Mouse (Mus musculus): ENCODE measurements at regions not wholly inside any gene's neighbourhood (a gene's known extent, or its start where the extent isn't known, plus 50 kb on each side); places are given as distances from the start of the nearest gene placed in this dataset.

GRCm38 (mm10) chr10:125768281-125768680 lies 197.7 kb upstream of the Lrig3 start:
- in situ Hi-C loops (cut with MboI; ENCODE audit: low pct_ligation_motif_present, low pct_unique_long_range_greater_than_20kb, low sequenced_read_pairs) = no loop called here
- no peak for DNase-seq (ENCODE audit: extremely low read depth)
- no peak overlapping the region for H3K4me3 ChIP-seq (replicated peaks in 1 of 3; ENCODE audit: low read depth in 2 of 3, low read length in 2 of 3, poor library complexity in 1 of 3)
- H3K36me3 ChIP-seq (replicated peaks in 1 of 2; ENCODE audit: control insufficient read depth in 1 of 2, insufficient read depth in 1 of 2, low read length in 1 of 2) = no peaks in the 10 kb centered on the region
- no peak overlapping the region for H3K4me2 ChIP-seq (ENCODE audit: insufficient read depth, low read depth, poor library complexity, severe bottlenecking)
- no peaks in the 10 kb centered on the region for H3K27me3 ChIP-seq (replicated peaks)
- H3K9me3 ChIP-seq (replicated peaks; ENCODE audit: low read length) = peaks cover 72% of the 10 kb centered on the region
- H3K27ac ChIP-seq (ENCODE audit: insufficient read depth, low read depth) = no peak overlapping the region
- no peaks in the 10 kb centered on the region for H3K79me2 ChIP-seq (replicated peaks; ENCODE audit: control insufficient read depth, extremely low read depth, insufficient read depth, poor library complexity, severe bottlenecking)
- no peak overlapping the region for H3K9ac ChIP-seq (ENCODE audit: insufficient read depth, low read depth)
- TF ChIP-seq CHD1 (IDR thresholded peaks at IDR 0.05; ENCODE audit: low read depth, low read length) (no peak), ZKSCAN1 (IDR thresholded peaks at IDR 0.05; ENCODE audit: borderline replicate concordance, low read depth, low read length) (no peak), BHLHE40 (IDR thresholded peaks at IDR 0.05; ENCODE audit: low read depth, low read length) (no peak), ZNF384 (IDR thresholded peaks at IDR 0.05; ENCODE audit: low read depth, low read length) (no peak)
- H3K4me1 ChIP-seq (ENCODE audit: control insufficient read depth in 1 of 2, insufficient read depth in 2 of 2) = no peaks in the 10 kb centered on the region
- dilution Hi-C loops (cut with MboI; ENCODE audit: extremely low pct_ligation_motif_present, extremely low pct_unique_long_range_greater_than_20kb, low sequenced_read_pairs) = no loop called here

- dilution Hi-C loops (cut with MboI; ENCODE audit: extremely low pct_ligation_motif_present, extremely low pct_unique_long_range_greater_than_20kb, low sequenced_read_pairs) (no loop called here), in situ Hi-C loops (cut with MboI; ENCODE audit: low pct_ligation_motif_present, low pct_unique_long_range_greater_than_20kb, low sequenced_read_pairs) (no loop called here)
- Histone ChIP-seq H3K4me3 (replicated peaks in 1 of 3; ENCODE audit: low read depth in 2 of 3, low read length in 2 of 3, poor library complexity in 1 of 3) (no peak overlapping the region), H3K4me1 (ENCODE audit: control insufficient read depth in 1 of 2, insufficient read depth in 2 of 2) (no peaks in the 10 kb centered on the region), H3K27ac (ENCODE audit: insufficient read depth, low read depth) (no peak overlapping the region), H3K27me3 (replicated peaks) (no peaks in the 10 kb centered on the region), H3K36me3 (replicated peaks in 1 of 2; ENCODE audit: control insufficient read depth in 1 of 2, insufficient read depth in 1 of 2, low read length in 1 of 2) (no peaks in the 10 kb centered on the region), H3K9me3 (replicated peaks; ENCODE audit: low read length) (peaks cover 74% of the 10 kb centered on the region), H3K4me2 (ENCODE audit: insufficient read depth, low read depth, poor library complexity, severe bottlenecking) (no peak overlapping the region), H3K79me2 (replicated peaks; ENCODE audit: control insufficient read depth, extremely low read depth, insufficient read depth, poor library complexity, severe bottlenecking) (no peaks in the 10 kb centered on the region), H3K9ac (ENCODE audit: insufficient read depth, low read depth) (no peak overlapping the region)
- no peak for DNase-seq (ENCODE audit: extremely low read depth)
- TF ChIP-seq GABPA (IDR thresholded peaks at IDR 0.05; ENCODE audit: insufficient replicate concordance, low read depth, low read length) = no peak
- no peak for TF ChIP-seq E2F4 (IDR thresholded peaks at IDR 0.05; ENCODE audit: insufficient replicate concordance, low read depth, low read length)
- no peak for TF ChIP-seq TBP (conservative IDR thresholded peaks at IDR 0.05; ENCODE audit: low read depth, low read length)
- no peak for TF ChIP-seq UBTF (IDR thresholded peaks at IDR 0.05; ENCODE audit: low read depth, low read length)
- no peak for TF ChIP-seq RAD21 (IDR thresholded peaks at IDR 0.05; ENCODE audit: low read depth, low read length)
- no peak for TF ChIP-seq ZMIZ1 (IDR thresholded peaks at IDR 0.05; ENCODE audit: low read depth, low read length)
- no peak for TF ChIP-seq IRF4 (IDR thresholded peaks at IDR 0.05; ENCODE audit: low read depth, low read length)
- TF ChIP-seq ELF1 (IDR thresholded peaks at IDR 0.05; ENCODE audit: low read depth, low read length) = no peak
- no peak for TF ChIP-seq MYC (IDR thresholded peaks at IDR 0.05; ENCODE audit: low read depth, low read length)
- TF ChIP-seq POLR2A (IDR thresholded peaks at IDR 0.05; ENCODE audit: low read depth, low read length) = no peak
- no peak for TF ChIP-seq RCOR1 (conservative IDR thresholded peaks at IDR 0.05; ENCODE audit: low read depth, low read length)
- TF ChIP-seq NELFE (IDR thresholded peaks at IDR 0.05; ENCODE audit: low read depth, low read length) = no peak
- no peak for TF ChIP-seq EP300 (IDR thresholded peaks at IDR 0.05; ENCODE audit: low read length)
- no peak for TF ChIP-seq TCF12 (IDR thresholded peaks at IDR 0.05; ENCODE audit: low read depth, low read length)
- TF ChIP-seq SMC3 (IDR thresholded peaks at IDR 0.05; ENCODE audit: low read depth, low read length) = no peak
These were observed 192.4 kb upstream of the Lrig3 start for GRCm38 (mm10) chr10:125773541-125773940.

Measured in CH12.LX (cell line).